Mouse (Mus musculus) stomach, embryonic 16.5 days (tissue): ENCODE measurements around the gene Tmc6. TPM values are rescaled to one million over a fixed set of nuclear protein-coding genes. Genes with fewer than 3 reads are reported as not detected.
A peak's percentile ranks its signal among the peaks of the same experiment; 100 is the strongest.

Source experiments
- ATAC-seq: fragments of 200-750 bp; cut with Nextera tagmentation; 2 replicates; pipeline ENCODE4 v1.8.0; 2017; ENCODE audit warnings: moderate number of reproducible peaks, moderate TSS enrichment; ENCODE audit not compliant: insufficient read depth, low FRiP score
- H3K27ac ChIP-seq: fragments of 300-500 bp; sonication (generic); 2 replicates; pipeline ENCODE4 v1.5.1; 2014; ENCODE audit warnings: low read length
- H3K27me3 ChIP-seq: fragments of 300-500 bp; sonication (generic); 2 replicates; pipeline ENCODE4 v1.6.1; 2014; ENCODE audit warnings: low read length, control low read depth, mixed read lengths; ENCODE audit not compliant: control insufficient read depth, insufficient read depth
- H3K36me3 ChIP-seq: fragments of 300-500 bp; sonication (generic); 2 replicates; pipeline ENCODE4 v1.6.1; 2014; ENCODE audit warnings: low read length; ENCODE audit not compliant: control insufficient read depth, insufficient read depth
- H3K4me1 ChIP-seq: fragments of 300-500 bp; sonication (generic); 2 replicates; pipeline ENCODE4 v1.6.1; 2014; ENCODE audit warnings: low read length, control low read depth, mixed read lengths; ENCODE audit not compliant: control insufficient read depth, insufficient read depth
- H3K4me2 ChIP-seq: fragments of 300-500 bp; sonication (generic); 2 replicates; pipeline ENCODE4 v1.6.1; 2014; ENCODE audit warnings: low read depth, low read length, mixed read lengths
- H3K4me3 ChIP-seq: fragments of 300-500 bp; sonication (generic); replicated peaks from 2 replicates; pipeline ENCODE4 v1.5.1; 2014; ENCODE audit warnings: mild to moderate bottlenecking, low read length
- H3K9ac ChIP-seq: fragments of 300-500 bp; sonication (generic); 2 replicates; pipeline ENCODE4 v1.6.1; 2014; ENCODE audit warnings: low read length
- H3K9me3 ChIP-seq: fragments of 300-500 bp; sonication (generic); replicated peaks from 2 replicates; pipeline ENCODE4 v1.6.1; 2016; ENCODE audit warnings: low read length, control low read depth; ENCODE audit not compliant: control insufficient read depth
- WGBS: fragments of 180-500 bp; shearing (Covaris S2); extraction: QIAGEN DNeasy Blood & Tissue Kit; methylation state at CpG from one replicate; pipeline ENCODE4 v1.1.7; 2014; 5-methylcytosine and 5-hydroxymethylcytosine counted together
- polyA plus RNA-seq: library from polyadenylated mRNA; unstranded; fragments of >200 nt; fragmentation: Nextera tagmentation; extraction: Ambion mirVana; gene quantifications from 2 replicates; pipeline ENCODE4 v1.2.1, GENCODE M21; 2015

Gene Tmc6
- polyA plus RNA-seq, 1 experiment from 2014 or later, result 31.6 TPM

DNA sequence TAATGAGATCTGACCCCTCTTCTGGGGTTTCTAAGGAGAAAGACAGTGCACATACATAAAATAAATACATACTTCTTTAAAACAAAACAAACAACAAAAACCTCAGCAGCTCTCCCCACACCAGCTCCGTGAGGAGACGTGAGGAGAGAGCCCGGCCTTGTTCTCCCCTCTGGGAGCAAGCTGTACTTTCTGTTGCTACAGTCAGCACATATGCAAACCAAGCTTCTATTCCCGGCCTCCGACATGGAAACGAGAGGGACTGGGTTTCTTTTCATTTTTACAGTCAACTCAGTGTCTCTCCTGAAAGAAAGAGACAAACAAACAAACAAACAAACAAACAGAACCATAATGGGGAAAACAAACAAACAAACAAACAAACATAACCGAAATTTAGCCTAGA lies 18.0 kb upstream of the Tmc6 start:
- H3K27ac ChIP-seq, result no peak overlapping the region
- H3K27me3 ChIP-seq, result no peaks in the 10 kb centered on the region
- peaks cover 8% of the 10 kb centered on the region; the same call in 1 of the 2 replicates for H3K4me1 ChIP-seq
- no peaks in the 10 kb centered on the region for H3K9me3 ChIP-seq
- no peak overlapping the region for H3K4me2 ChIP-seq
- no peak overlapping the region for H3K4me3 ChIP-seq
- H3K36me3 ChIP-seq, result no peaks in the 10 kb centered on the region
- H3K9ac ChIP-seq, result no peak overlapping the region
- 79% methylated on average over 7 of the region's 7 CpGs for WGBS
- no peak for ATAC-seq

DNA sequence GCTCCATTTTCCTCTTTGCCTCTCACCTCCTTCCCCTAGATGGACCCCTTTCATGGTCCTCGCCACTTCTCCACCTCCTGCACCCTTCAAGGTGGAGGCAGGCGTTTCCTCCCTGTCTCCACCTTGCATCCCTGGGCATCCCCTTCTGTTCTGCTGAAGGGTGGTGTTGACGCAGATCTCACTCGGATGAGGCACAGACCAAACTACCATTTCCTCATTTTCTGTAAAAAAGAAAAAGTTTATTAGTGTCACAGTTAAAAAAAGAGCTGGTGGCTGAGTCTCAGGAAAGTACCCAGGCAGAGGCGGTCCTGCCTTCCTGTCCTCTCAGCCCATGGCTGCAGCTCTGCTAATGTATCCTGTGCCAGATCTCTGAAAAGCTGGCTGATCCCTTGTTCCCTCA lies 17.2 kb upstream of the Tmc6 start:
- Histone ChIP-seq H3K9ac (no peak overlapping the region), H3K36me3 (no peaks in the 10 kb centered on the region), H3K4me3 (no peak overlapping the region), H3K4me1 (peaks cover 8% of the 10 kb centered on the region; the same call in 1 of the 2 replicates), H3K27me3 (no peaks in the 10 kb centered on the region), H3K9me3 (no peaks in the 10 kb centered on the region), H3K27ac (no peak overlapping the region), H3K4me2 (no peak overlapping the region)
- no peak for ATAC-seq
- WGBS, result 70% methylated on average over 5 of the region's 5 CpGs

DNA sequence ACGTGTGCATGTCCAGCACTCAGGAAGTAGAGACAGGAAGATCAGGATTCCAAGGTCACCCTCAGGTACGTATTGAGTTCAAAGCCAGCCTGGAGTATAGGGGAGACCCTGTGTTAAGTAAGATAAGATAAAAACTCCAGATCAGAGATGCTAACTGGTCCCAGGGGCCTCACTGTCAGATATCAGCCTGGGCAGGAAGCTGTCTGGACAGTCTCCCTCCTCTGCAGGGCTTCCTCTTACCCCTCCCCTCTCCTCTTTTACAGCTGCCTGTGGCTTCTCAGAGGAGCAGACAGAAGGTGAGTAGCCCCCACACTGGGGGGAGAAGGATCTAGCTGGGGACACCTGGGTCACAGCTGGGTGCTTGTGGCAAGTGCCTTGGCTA lies 16.2 kb upstream of the Tmc6 start:
- no peak overlapping the region for H3K4me2 ChIP-seq
- peak overlapping the region; percentile 23; the same call in 1 of the 2 replicates for H3K9ac ChIP-seq
- whole genome bisulfite sequencing, result 39% methylated on average over 2 of the region's 2 CpGs
- no peak overlapping the region for H3K4me3 ChIP-seq
- H3K9me3 ChIP-seq, result no peaks in the 10 kb centered on the region
- ATAC-seq, result no peak
- peaks cover 8% of the 10 kb centered on the region; the same call in 1 of the 2 replicates for H3K4me1 ChIP-seq
- no peak overlapping the region for H3K27ac ChIP-seq
- H3K36me3 ChIP-seq, result no peaks in the 10 kb centered on the region
- H3K27me3 ChIP-seq, result no peaks in the 10 kb centered on the region

GRCm38 (mm10) chr11:117797511-117798159 lies 15.6 kb upstream of the Tmc6 start, which contains the start of gene 6030468B19Rik:
6030468B19Rik (plus strand) TSS chr11:117797660.
- Histone ChIP-seq H3K27ac (no peak within 1 kb of the TSS), H3K27me3 (no peaks in the 10 kb centered on the region), H3K9me3 (no peaks in the 10 kb centered on the region), H3K4me2 (no peak within 1 kb of the TSS), H3K36me3 (no peaks in the 10 kb centered on the region), H3K4me1 (peaks cover 9% of the 10 kb centered on the region), H3K9ac (peak within 1 kb of the TSS; percentile 23; the same call in 1 of the 2 replicates), H3K4me3 (no peak within 1 kb of the TSS)
- peak; percentile 75 for ATAC-seq
- WGBS, result 51% methylated on average over 9 of the region's 9 CpGs

DNA sequence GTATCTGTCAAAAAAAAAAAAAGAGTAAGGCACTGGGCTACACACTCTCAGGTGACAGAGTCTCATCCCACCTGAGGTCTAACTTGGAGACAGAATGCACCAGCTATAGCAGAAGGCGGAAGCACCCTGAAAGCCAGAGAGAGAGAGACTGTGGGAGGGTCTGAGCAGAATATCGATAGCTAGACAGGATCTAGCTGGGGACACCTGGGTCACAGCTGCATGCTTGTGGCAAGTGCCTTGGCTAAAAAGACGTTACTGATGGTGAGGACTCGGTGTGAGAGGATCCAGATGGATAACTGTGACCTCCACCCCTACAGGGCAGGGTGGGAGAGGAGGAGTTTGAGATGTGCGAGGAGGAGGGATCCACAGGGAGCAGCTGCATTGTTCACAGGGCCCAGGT lies 15.0 kb upstream of the Tmc6 start:
- Histone ChIP-seq H3K36me3 (no peaks in the 10 kb centered on the region), H3K4me1 (peaks cover 16% of the 10 kb centered on the region), H3K27me3 (no peaks in the 10 kb centered on the region), H3K4me2 (no peak overlapping the region), H3K27ac (no peak overlapping the region), H3K4me3 (no peak overlapping the region), H3K9ac (no peak overlapping the region), H3K9me3 (no peaks in the 10 kb centered on the region)
- ATAC-seq, result no peak
- WGBS, result 31% methylated on average over 5 of the region's 5 CpGs

DNA sequence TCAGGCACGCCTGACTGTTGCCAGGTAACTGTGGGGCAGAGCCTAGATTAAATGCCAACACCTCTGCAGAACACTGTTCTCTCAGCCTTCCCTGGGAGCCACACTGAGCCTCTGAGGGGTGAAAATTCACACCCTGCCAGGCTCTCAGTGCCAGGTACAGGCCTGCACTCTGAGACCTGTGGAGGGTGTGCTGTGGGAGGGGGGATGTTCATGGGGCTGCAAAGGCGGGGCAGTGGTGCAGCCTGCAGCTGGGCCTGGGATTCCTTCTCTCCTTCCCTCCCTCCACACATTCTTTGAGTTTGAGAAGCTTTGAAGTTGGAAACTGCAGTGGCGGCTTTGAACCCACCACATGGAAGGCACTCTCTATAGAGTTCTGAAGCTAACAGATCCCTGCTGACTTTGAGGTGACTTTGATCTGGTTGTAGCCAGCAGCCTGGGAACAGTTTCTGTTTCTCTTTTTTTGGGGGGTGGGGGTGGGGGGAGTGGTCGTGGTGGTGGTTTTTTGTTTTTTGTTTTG lies 12.1 kb upstream of the Tmc6 start:
- Histone ChIP-seq H3K9me3 (no peaks in the 10 kb centered on the region), H3K4me1 (peaks cover 25% of the 10 kb centered on the region), H3K27ac (no peak overlapping the region), H3K36me3 (no peaks in the 10 kb centered on the region), H3K4me3 (no peak overlapping the region), H3K4me2 (no peak overlapping the region), H3K27me3 (no peaks in the 10 kb centered on the region), H3K9ac (no peak overlapping the region)
- ATAC-seq, result no peak
- 60% methylated on average over 4 of the region's 4 CpGs for WGBS

DNA sequence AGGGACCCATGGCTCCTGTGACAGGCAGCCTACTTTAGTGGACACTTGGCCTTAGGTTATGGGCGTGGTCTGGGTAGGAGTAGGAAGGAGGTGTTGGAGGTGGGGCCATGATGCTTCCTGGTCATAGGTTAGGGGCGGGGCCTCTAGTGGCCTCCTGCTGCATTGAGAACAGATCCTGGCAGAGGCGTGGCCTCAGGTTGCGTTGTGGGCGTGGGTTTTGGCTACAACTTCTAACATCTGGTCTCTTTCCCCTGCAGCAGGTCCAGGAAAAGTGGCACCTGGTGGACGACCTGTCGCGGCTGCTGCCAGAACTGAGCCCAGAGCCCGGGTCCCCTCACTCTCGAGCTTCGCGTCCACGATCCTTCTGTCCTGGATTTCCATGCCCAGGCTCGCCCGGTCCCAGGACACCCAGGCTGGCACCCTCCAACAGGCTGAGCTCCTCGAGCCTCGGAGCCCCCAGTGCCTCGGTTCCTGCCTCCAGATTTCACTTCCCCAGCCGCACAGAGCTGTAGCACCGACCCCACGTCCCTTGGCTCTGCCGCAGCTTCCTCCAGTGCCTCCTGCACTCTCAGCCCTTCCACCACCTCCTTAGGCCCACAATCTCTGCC lies 10.4 kb upstream of the Tmc6 start:
- Histone ChIP-seq H3K4me3 (peak overlapping the region; percentile 32), H3K27me3 (no peaks in the 10 kb centered on the region), H3K9ac (peak overlapping the region; percentile 70), H3K9me3 (no peaks in the 10 kb centered on the region), H3K4me2 (peak overlapping the region; percentile 60), H3K36me3 (no peaks in the 10 kb centered on the region), H3K4me1 (peaks cover 17% of the 10 kb centered on the region), H3K27ac (peak overlapping the region; percentile 79)
- ATAC-seq, result peak; percentile 85
- WGBS, result 9% methylated on average over 22 of the region's 22 CpGs

DNA sequence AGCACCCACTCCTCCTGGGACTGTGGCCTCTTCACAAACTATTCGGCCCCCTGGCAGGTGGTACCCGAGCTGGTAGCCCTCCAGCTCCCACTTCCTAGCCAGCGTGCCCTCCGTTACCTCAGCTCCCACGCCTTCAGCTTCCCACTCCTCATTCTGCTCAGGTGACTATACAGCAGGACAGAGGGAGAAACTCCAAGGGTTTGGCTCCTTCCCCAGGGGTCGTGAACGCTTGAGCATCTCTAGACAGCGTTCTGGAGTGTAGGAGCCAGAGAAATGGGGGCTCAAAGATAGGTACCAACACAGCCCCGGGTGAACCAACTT lies 9.4 kb upstream of the Tmc6 start:
- WGBS, result 83% methylated on average over 9 of the region's 9 CpGs
- peak overlapping the region; percentile 76 for H3K27ac ChIP-seq
- no peak for ATAC-seq
- no peaks in the 10 kb centered on the region for H3K9me3 ChIP-seq
- H3K4me3 ChIP-seq, result peak overlapping the region; percentile 33
- no peaks in the 10 kb centered on the region for H3K27me3 ChIP-seq
- H3K4me2 ChIP-seq, result peak overlapping the region; percentile 69
- peaks cover 17% of the 10 kb centered on the region for H3K4me1 ChIP-seq
- H3K36me3 ChIP-seq, result no peaks in the 10 kb centered on the region
- peak overlapping the region; percentile 70; the same call in 1 of the 2 replicates for H3K9ac ChIP-seq

GRCm38 (mm10) chr11:117790703-117791440 lies 8.9 kb upstream of the Tmc6 start:
- Histone ChIP-seq H3K4me2 (peak overlapping the region; percentile 69), H3K27ac (peak overlapping the region; percentile 76), H3K27me3 (no peaks in the 10 kb centered on the region), H3K9ac (peak overlapping the region; percentile 70), H3K36me3 (no peaks in the 10 kb centered on the region), H3K4me1 (peaks cover 17% of the 10 kb centered on the region), H3K4me3 (peak overlapping the region; percentile 33), H3K9me3 (no peaks in the 10 kb centered on the region)
- ATAC-seq, result peak; percentile 89
- WGBS, result 33% methylated on average over 23 of the region's 23 CpGs
